Mouse (Mus musculus) frontal cortex, postnatal 14 days (tissue): ENCODE data around the gene Ifnlr1.
"Not testable (repeated sequence)": the region's sequence is repeated elsewhere in the genome, so short reads cannot be mapped to it uniquely, and the experiment has no call there.

Experiments
- DNase-seq, 2 experiments: peaks; one replicate each; pipeline ENCODE4 v3.0.0; 2022; ENCODE audit warnings: low spot score in 2 of 2

Gene Ifnlr1

GRCm38 (mm10) chr4:135685906-135686567, at the start of gene Ifnlr1:
Gene Ifnlr1, plus strand, starts transcription at chr4:135686287.
- DNase-seq: peak in 1 of 2 experiments; percentile 30

GRCm38 (mm10) chr4:135641302-135642079, 44.6 kb upstream of the Ifnlr1 start:
- not testable (repeated sequence) for DNase-seq

- no peak for DNase-seq
Observed at GRCm38 (mm10) chr4:135645022-135645637, 41.0 kb upstream of the Ifnlr1 start.

GRCm38 (mm10) chr4:135652966-135653607, 33.0 kb upstream of the Ifnlr1 start:
- no peak for DNase-seq

- DNase-seq: no peak
Observed at GRCm38 (mm10) chr4:135653956-135654355, 32.1 kb upstream of the Ifnlr1 start.

- DNase-seq: no peak
Observed at GRCm38 (mm10) chr4:135655499-135655898, 30.6 kb upstream of the Ifnlr1 start.

GRCm38 (mm10) chr4:135656094-135656589, 29.9 kb upstream of the Ifnlr1 start:
- no peak for DNase-seq

GRCm38 (mm10) chr4:135658484-135658883, 27.6 kb upstream of the Ifnlr1 start:
- no peak for DNase-seq

- DNase-seq: no peak
Observed at GRCm38 (mm10) chr4:135658899-135659298, 27.2 kb upstream of the Ifnlr1 start.

- DNase-seq: no peak
Observed at GRCm38 (mm10) chr4:135661082-135661809, 24.8 kb upstream of the Ifnlr1 start.

GRCm38 (mm10) chr4:135661994-135662393, 24.1 kb upstream of the Ifnlr1 start:
- DNase-seq: no peak

GRCm38 (mm10) chr4:135664656-135665055, 21.4 kb upstream of the Ifnlr1 start:
- no peak for DNase-seq

- peak in 1 of 2 experiments; percentile 22 for DNase-seq
Observed at GRCm38 (mm10) chr4:135666192-135666975, 19.7 kb upstream of the Ifnlr1 start.

- DNase-seq: no peak
Observed at GRCm38 (mm10) chr4:135667266-135667844, 18.7 kb upstream of the Ifnlr1 start.

GRCm38 (mm10) chr4:135673507-135673906, 12.6 kb upstream of the Ifnlr1 start:
- DNase-seq: no peak

- DNase-seq: no peak
Observed at GRCm38 (mm10) chr4:135674993-135675392, 11.1 kb upstream of the Ifnlr1 start.

GRCm38 (mm10) chr4:135676476-135676875, 9.6 kb upstream of the Ifnlr1 start:
- no peak for DNase-seq

- DNase-seq: no peak
Observed at GRCm38 (mm10) chr4:135679316-135679715, 6.8 kb upstream of the Ifnlr1 start.

GRCm38 (mm10) chr4:135681789-135682188, 4.3 kb upstream of the Ifnlr1 start:
- DNase-seq: no peak

- DNase-seq: no peak
Observed at GRCm38 (mm10) chr4:135683553-135683952, 2.5 kb upstream of the Ifnlr1 start.
